Mouse (Mus musculus) subcutaneous adipose tissue, adult 2 months (tissue): ENCODE data around the gene I830077J02Rik. TPM values are rescaled to one million over a fixed set of nuclear protein-coding genes. Genes with fewer than 3 reads are reported as not detected.

Experiments
- polyA plus RNA-seq: library from polyadenylated mRNA; depleted of rRNA; stranded (reverse); fragments of >200 nt; gene quantifications from 2 replicates; pipeline ENCODE4 v1.2.3, GENCODE M21; 2012; ENCODE audit warnings: low replicate concordance; rRNA removed

Gene I830077J02Rik
- 0.92 and 1.9 TPM in 2 replicates for polyA plus RNA-seq

GRCm38 (mm10) chr3:105932240-105933071 is at the start of gene I830077J02Rik:
Gene I830077J02Rik (minus strand): TSS chr3:105932664.

GRCm38 (mm10) chr3:105973411-105973810 is 40.9 kb upstream of the I830077J02Rik start, which contains the start of gene Ovgp1:
Gene Ovgp1 (plus strand): TSS chr3:105973711.

GRCm38 (mm10) chr3:105959999-105960398 is 27.5 kb upstream of the I830077J02Rik start, which contains the start of gene Atp5f1:
Gene Atp5f1 (minus strand): TSS chr3:105960099.

GRCm38 (mm10) chr3:105958974-105959580 is 26.6 kb upstream of the I830077J02Rik start, which contains the start of gene Wdr77:
Gene Wdr77 (plus strand): TSS chr3:105959369.

Other genes starting within 250 kb of the I830077J02Rik start
- gene Ddx20, start 245.1 kb downstream of the I830077J02Rik start, polyA plus RNA-seq: 3.9 and 14.5 TPM in 2 replicates
- 5.0 and 13.0 TPM in 2 replicates for gene Inka2, start 228.1 kb downstream of the I830077J02Rik start, polyA plus RNA-seq
- gene Rap1a, start 131.3 kb downstream of the I830077J02Rik start, polyA plus RNA-seq: 9.7 and 19.3 TPM in 2 replicates
- 0.32 and 2.4 TPM in 2 replicates for gene Adora3, start 61.8 kb downstream of the I830077J02Rik start, polyA plus RNA-seq
- 0.60 and 1.8 TPM in 2 replicates for gene Tmigd3, start 61.8 kb downstream of the I830077J02Rik start, polyA plus RNA-seq
- gene Wdr77, start 26.7 kb upstream of the I830077J02Rik start, polyA plus RNA-seq: 52.5 and 96.6 TPM in 2 replicates
- 121 and 147 TPM in 2 replicates for gene Atp5f1, start 27.4 kb upstream of the I830077J02Rik start, polyA plus RNA-seq
- gene Ovgp1, start 41.0 kb upstream of the I830077J02Rik start, polyA plus RNA-seq: 1.3 and 2.7 TPM in 2 replicates
- gene Pifo, start 82.0 kb upstream of the I830077J02Rik start, polyA plus RNA-seq: not detected in 2 replicates
- gene Chil5, start 100.2 kb upstream of the I830077J02Rik start, polyA plus RNA-seq: 0.40 TPM in 1 of 2 replicates, not detected in the other
- gene Chia1, start 180.6 kb upstream of the I830077J02Rik start, polyA plus RNA-seq: 0.06 TPM in 2 replicates
- gene Chil3, start 234.9 kb upstream of the I830077J02Rik start, polyA plus RNA-seq: 0.36 and 0.52 TPM in 2 replicates